Mouse (Mus musculus): ENCODE results near the gene Pcolce. TPM values are rescaled to one million over a fixed set of nuclear protein-coding genes. Genes with fewer than 3 reads are reported as not detected.

Gene Pcolce
- polyA plus RNA-seq (2012; rRNA removed) = 16.1 and 32.8 TPM in 2 replicates

GRCm38 (mm10) chr5:137613550-137613949, at the start of gene Pcolce:
Gene Pcolce, minus strand, starts transcription at chr5:137613784.

DNA sequence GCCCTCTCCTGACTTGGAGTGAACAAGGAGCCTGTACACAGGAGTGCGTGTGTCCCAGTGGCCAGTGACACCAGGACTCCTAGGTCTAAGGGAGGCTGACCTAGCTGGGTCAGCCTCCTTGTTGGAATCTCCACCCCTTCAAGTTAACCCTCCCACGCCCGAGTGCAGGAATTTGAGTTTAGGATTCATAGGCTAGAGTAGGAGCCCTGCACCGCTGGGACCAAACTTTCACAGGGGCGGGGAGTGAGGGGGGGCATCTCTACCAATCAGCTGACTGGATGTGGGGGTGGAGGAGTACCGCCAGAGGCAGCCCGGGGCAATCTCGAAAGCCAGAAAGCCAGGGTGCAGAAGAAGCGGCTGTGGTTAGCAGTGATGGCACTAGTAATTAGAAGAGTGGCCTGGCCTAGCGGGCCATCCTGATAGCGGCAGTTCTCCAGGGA, 32.1 kb upstream of the Pcolce start, which contains the start of gene Irs3:
Gene Irs3 (minus strand): TSS at position 63 of the 440 bp plus-strand sequence.

DNA sequence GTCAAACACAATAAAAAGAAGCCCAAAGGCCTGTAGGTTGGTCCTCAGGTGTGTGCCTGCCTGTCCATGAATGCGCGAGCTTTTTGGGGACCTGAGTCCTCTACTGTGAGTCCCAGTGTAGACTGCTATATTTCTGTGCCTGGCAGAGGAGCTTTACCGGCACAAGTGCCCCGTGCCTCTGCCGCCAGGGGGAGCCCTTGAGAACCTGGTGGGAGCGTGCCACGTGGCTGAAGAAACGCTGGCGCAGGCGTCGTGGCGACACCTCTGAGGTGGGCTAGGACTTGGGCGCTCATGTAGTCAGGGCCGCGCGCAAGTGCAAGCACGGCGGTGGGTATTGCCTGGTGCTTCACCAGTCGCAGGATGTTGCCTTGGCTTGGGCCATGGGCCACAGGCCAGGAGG, 27.5 kb upstream of the Pcolce start, which contains the start of gene Sap25:
Gene Sap25 (plus strand): TSS at position 281 of the 400 bp plus-strand sequence.

DNA sequence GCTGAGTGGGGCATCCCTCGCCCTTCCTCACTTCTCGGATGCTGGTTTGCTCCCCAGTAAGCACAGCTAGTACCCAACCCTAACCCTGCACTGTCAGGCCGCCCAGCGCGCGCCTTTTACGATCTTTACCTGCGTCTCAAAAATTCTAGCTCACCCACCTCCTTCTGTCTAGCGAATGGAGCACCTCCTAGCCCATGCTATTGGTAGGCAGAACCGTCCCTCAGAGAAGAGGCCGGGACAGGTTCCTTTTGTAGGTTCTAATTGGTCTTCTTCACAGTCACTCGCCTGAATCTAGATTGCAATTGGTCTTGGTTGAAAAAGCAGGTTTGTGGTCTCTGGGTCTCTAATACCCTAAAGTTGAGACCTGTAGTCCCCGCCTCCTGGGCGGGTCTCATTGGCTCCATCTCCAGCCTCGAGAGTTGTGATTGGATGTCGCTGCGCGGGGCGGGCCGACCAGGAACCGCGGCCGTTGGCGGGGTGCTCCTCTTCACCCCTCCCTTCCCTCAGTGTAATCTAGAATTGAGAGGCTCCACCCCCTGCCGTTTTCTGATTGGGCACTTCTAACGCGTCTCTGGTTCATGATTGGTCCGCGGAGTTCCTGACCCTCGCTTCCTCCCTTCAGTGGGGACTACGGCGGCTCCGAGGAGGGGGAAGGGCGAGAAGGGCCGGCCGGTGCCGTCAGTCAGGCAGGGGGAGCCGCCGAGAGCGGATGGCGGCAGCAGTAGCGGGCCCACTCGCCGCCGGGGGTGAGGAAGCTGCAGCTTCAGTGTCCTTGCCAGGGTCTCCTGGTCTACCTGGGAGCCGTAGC, 15.1 kb upstream of the Pcolce start, which contains the start of the genes Fbxo24, Lrch4 and Gm20605:
Gene Fbxo24 (minus strand): TSS at position 505 of the 808 bp plus-strand sequence.
Gene Lrch4 (plus strand): TSS at position 624 of the 808 bp plus-strand sequence.
Gene Gm20605 (plus strand): TSS at position 678 of the 808 bp plus-strand sequence.

GRCm38 (mm10) chr5:137600619-137601364, 12.8 kb downstream of the Pcolce start, which contains the start of gene Mospd3:
Gene Mospd3, minus strand, starts transcription at chr5:137601058.

DNA sequence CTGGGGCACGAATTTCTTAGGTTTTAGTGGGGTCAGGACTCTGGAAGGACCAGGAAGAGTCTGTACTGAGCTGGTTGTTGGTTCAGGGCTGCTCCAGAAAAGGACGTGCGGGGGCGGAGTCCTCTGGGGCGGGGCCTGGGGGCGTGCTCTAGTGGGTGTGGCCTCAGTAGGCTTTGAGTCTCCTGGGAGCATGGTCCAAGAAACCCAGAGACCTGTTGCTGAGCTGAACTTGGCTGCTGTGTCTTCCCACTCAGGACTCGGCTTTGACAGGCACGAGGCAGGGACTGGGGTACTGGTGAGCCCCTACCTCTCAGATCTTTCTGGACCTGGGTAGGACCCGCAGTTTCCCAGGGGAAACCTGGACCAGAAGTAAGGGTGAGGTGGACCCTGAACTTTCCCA, 43.9 kb downstream of the Pcolce start, which contains the start of gene Tfr2:
Gene Tfr2 (plus strand): TSS at position 176 of the 400 bp plus-strand sequence.

Other genes starting within 250 kb of the Pcolce start
- 0.45 and 0.57 TPM in 2 replicates for gene Zan, start 136.7 kb downstream of the Pcolce start, polyA plus RNA-seq (2012; rRNA removed)
- gene Pop7, start 111.3 kb downstream of the Pcolce start, polyA plus RNA-seq (2012; rRNA removed) = 70.9 and 72.2 TPM in 2 replicates
- 50.1 and 51.6 TPM in 2 replicates for gene Gigyf1, start 95.2 kb downstream of the Pcolce start, polyA plus RNA-seq (2012; rRNA removed)
- not detected in 2 replicates for gene Epo, start 80.5 kb downstream of the Pcolce start, polyA plus RNA-seq (2012; rRNA removed)
- gene Gnb2, start 80.3 kb downstream of the Pcolce start, polyA plus RNA-seq (2012; rRNA removed) = 906 and 968 TPM in 2 replicates
- 310 and 353 TPM in 2 replicates for gene Actl6b, start 60.3 kb downstream of the Pcolce start, polyA plus RNA-seq (2012; rRNA removed)
- gene Tfr2, start 43.9 kb downstream of the Pcolce start, polyA plus RNA-seq (2012; rRNA removed) = 13.6 and 15.5 TPM in 2 replicates
- 70.8 and 83.0 TPM in 2 replicates for gene Mospd3, start 12.7 kb downstream of the Pcolce start, polyA plus RNA-seq (2012; rRNA removed)
- gene Fbxo24, start 15.2 kb upstream of the Pcolce start, polyA plus RNA-seq (2012; rRNA removed) = 0.16 and 0.23 TPM in 2 replicates
- 9.6 and 11.4 TPM in 2 replicates for gene Lrch4, start 15.3 kb upstream of the Pcolce start, polyA plus RNA-seq (2012; rRNA removed)
- gene Gm20605, start 15.4 kb upstream of the Pcolce start, polyA plus RNA-seq (2012; rRNA removed) = 10.2 and 10.7 TPM in 2 replicates
- gene Sap25, start 27.6 kb upstream of the Pcolce start, polyA plus RNA-seq (2012; rRNA removed) = 17.5 and 20.8 TPM in 2 replicates
- gene Irs3, start 31.9 kb upstream of the Pcolce start, polyA plus RNA-seq (2012; rRNA removed) = 0.11 and 0.12 TPM in 2 replicates
- gene Agfg2, start 70.9 kb upstream of the Pcolce start, polyA plus RNA-seq (2012; rRNA removed) = 21.1 and 22.9 TPM in 2 replicates
- gene Nyap1, start 127.8 kb upstream of the Pcolce start, polyA plus RNA-seq (2012; rRNA removed) = 180 and 212 TPM in 2 replicates
- gene Tsc22d4, start 131.9 kb upstream of the Pcolce start, polyA plus RNA-seq (2012; rRNA removed) = 68.3 and 79.4 TPM in 2 replicates
- gene Ppp1r35, start 165.1 kb upstream of the Pcolce start, polyA plus RNA-seq (2012; rRNA removed) = 46.6 and 55.4 TPM in 2 replicates
- 30.1 and 30.3 TPM in 2 replicates for gene Mepce, start 173.9 kb upstream of the Pcolce start, polyA plus RNA-seq (2012; rRNA removed)
- 9.8 and 11.7 TPM in 2 replicates for gene Zcwpw1, start 174.0 kb upstream of the Pcolce start, polyA plus RNA-seq (2012; rRNA removed)
- gene Pilra, start 222.5 kb upstream of the Pcolce start, polyA plus RNA-seq (2012; rRNA removed) = 0.25 and 0.45 TPM in 2 replicates
- gene Pilrb1, start 244.3 kb upstream of the Pcolce start, polyA plus RNA-seq (2012; rRNA removed) = 0.04 TPM in 1 of 2 replicates, not detected in the other